Mouse (Mus musculus) small intestine, adult 2 months (tissue): ENCODE measurements around the gene Kcnk3. TPM values are rescaled to one million over a fixed set of nuclear protein-coding genes. Genes with fewer than 3 reads are reported as not detected.

Source experiments
- H3K27ac ChIP-seq: fragments of 200-500 bp; 2 replicates; pipeline ENCODE4 v1.5.1; 2012; ENCODE audit warnings: low read depth, low read length, control low read depth, inconsistent platforms; ENCODE audit not compliant: insufficient read depth
- H3K27me3 ChIP-seq: fragments of 200-500 bp; 2 replicates; pipeline ENCODE4 v1.6.1; 2012; ENCODE audit warnings: mild to moderate bottlenecking, moderate library complexity, low read length, inconsistent platforms; ENCODE audit not compliant: control insufficient read depth, insufficient read depth
- H3K36me3 ChIP-seq: fragments of 200-500 bp; 2 replicates; pipeline ENCODE4 v1.6.1; 2012; ENCODE audit warnings: mild to moderate bottlenecking, low read length, control low read depth, inconsistent platforms; ENCODE audit not compliant: control insufficient read depth, insufficient read depth
- H3K4me1 ChIP-seq: fragments of 200-500 bp; 2 replicates; pipeline ENCODE4 v1.6.1; 2012; ENCODE audit warnings: low read length, inconsistent platforms, mixed read lengths; ENCODE audit not compliant: control insufficient read depth, insufficient read depth, insufficient read length
- H3K4me3 ChIP-seq: fragments of 200-500 bp; 2 replicates; pipeline ENCODE4 v1.5.1; 2012; ENCODE audit warnings: low read depth, mild to moderate bottlenecking, control low read depth, inconsistent platforms, low read length, moderate library complexity
- CTCF ChIP-seq: fragments of 200-500 bp; IDR thresholded peaks from 2 replicates; pipeline ENCODE4 v1.5.1; 2012; ENCODE audit warnings: low read depth, mild to moderate bottlenecking, control low read depth, inconsistent platforms, low read length, moderate library complexity, mixed read lengths; ENCODE audit not compliant: insufficient replicate concordance, insufficient read length; ENCODE audit errors: extremely low read depth
- POLR2A ChIP-seq: fragments of 200-500 bp; IDR thresholded peaks from 2 replicates; pipeline ENCODE4 v1.6.1; 2012; ENCODE audit warnings: low read depth, mild to moderate bottlenecking, control low read depth, inconsistent platforms, low read length, moderate library complexity
- WGBS: fragments of 180-500 bp; shearing (Covaris S2); methylation state at CpG from one replicate; pipeline ENCODE4 v1.1.7; 2018; 5-methylcytosine and 5-hydroxymethylcytosine counted together
- polyA plus RNA-seq: library from polyadenylated mRNA; depleted of rRNA; stranded (reverse); fragments of >200 nt; gene quantifications from 2 replicates; pipeline ENCODE4 v1.2.3, GENCODE M21; 2012

Kcnk3 gene
- polyA plus RNA-seq, 1 experiment, result 15.9 TPM

DNA sequence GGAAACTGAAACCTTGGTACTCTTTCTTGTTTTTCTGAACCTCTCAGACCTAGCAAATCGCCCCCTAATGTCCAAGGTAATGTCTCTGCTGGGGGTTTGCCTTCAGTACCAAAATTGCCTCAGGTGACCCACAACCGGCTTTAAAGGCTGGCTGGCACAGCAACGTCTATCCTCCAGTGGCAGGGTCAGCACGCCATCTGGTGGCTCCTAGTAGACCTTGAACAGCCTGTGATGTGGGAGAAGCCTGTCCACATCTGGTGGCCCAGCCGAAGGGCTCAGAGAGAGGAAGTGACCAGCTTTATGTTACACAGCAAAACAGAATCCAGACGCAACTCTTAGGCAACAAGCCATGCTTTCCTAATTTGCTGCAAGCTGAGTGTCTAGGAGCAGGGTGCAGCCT is 50.1 kb downstream of the Kcnk3 start:
- Histone ChIP-seq H3K4me1 (no peaks in the 10 kb centered on the region), H3K27ac (no peak overlapping the region), H3K27me3 (no peaks in the 10 kb centered on the region), H3K36me3 (no peaks in the 10 kb centered on the region), H3K4me3 (no peak overlapping the region)
- WGBS, result 4% methylated on average over 6 of the region's 6 CpGs
- TF ChIP-seq POLR2A, result no peak
- TF ChIP-seq CTCF, result peak; percentile 71; the same call in 1 of the 2 replicates

- Histone ChIP-seq H3K27me3 (no peaks in the 10 kb centered on the region), H3K27ac (no peak overlapping the region), H3K4me3 (no peak overlapping the region), H3K4me1 (peaks cover 5% of the 10 kb centered on the region; the same call in 1 of the 2 replicates), H3K36me3 (no peaks in the 10 kb centered on the region)
- no peak for TF ChIP-seq CTCF
- no peak for TF ChIP-seq POLR2A
- WGBS, result 32% methylated on average over 5 of the region's 5 CpGs
Observed at GRCm38 (mm10) chr5:30643477-30644179, 55.7 kb downstream of the Kcnk3 start.

- H3K36me3 ChIP-seq, result no peaks in the 10 kb centered on the region
- TF ChIP-seq POLR2A, result no peak
- TF ChIP-seq CTCF, result no peak
- no peaks in the 10 kb centered on the region for H3K27me3 ChIP-seq
- H3K4me3 ChIP-seq, result no peak overlapping the region
- H3K27ac ChIP-seq, result no peak overlapping the region
- H3K4me1 ChIP-seq, result peaks cover 19% of the 10 kb centered on the region; the same call in 1 of the 2 replicates
- 68% methylated on average over 2 of the region's 2 CpGs for WGBS
Observed at GRCm38 (mm10) chr5:30646036-30646435, 58.1 kb downstream of the Kcnk3 start.

GRCm38 (mm10) chr5:30647396-30647795 is 59.4 kb downstream of the Kcnk3 start:
- 10% methylated on average over 9 of the region's 9 CpGs for WGBS
- TF ChIP-seq CTCF, result no peak
- no peak for TF ChIP-seq POLR2A
- Histone ChIP-seq H3K36me3 (no peaks in the 10 kb centered on the region), H3K27ac (peak overlapping the region; percentile 43), H3K27me3 (no peaks in the 10 kb centered on the region), H3K4me3 (peak overlapping the region; percentile 82), H3K4me1 (peaks cover 19% of the 10 kb centered on the region; the same call in 1 of the 2 replicates)

GRCm38 (mm10) chr5:30647815-30648560 is 60.0 kb downstream of the Kcnk3 start, which contains the start of gene Slc35f6:
TSS of gene Slc35f6 (plus strand) at chr5:30647933.
- Histone ChIP-seq H3K36me3 (0 out of 2 replicates have a peak, but pooled peaks cover 2% of the 10 kb centered on the region), H3K4me3 (peak within 1 kb of the TSS; percentile 82), H3K27me3 (no peaks in the 10 kb centered on the region), H3K27ac (peak within 1 kb of the TSS; percentile 43), H3K4me1 (peaks cover 19% of the 10 kb centered on the region; the same call in 1 of the 2 replicates)
- under 1% methylated on average over 38 of the region's 38 CpGs for WGBS
- TF ChIP-seq POLR2A, result peak; percentile 80; the same call in 1 of the 2 replicates
- no peak for TF ChIP-seq CTCF

DNA sequence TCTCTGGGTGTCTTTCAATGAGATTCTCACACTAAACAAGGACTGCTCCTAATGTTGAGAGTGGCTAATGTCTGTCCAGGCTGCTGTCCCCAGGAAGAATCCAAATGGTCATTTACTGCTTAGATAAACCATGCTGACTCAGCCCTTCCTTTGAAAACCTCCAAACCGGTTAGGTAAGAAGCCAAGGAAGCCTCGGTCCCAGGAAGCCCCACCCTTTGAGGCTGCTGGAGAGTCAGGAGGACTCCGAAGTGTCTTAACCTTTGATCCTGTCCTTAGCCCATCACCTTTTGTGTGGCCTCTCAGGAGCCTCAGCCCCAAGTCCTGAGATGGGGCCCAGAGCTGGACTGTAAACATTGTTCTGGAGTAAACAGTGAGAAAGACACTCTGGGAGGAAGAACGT is 61.6 kb downstream of the Kcnk3 start:
- Histone ChIP-seq H3K27me3 (no peaks in the 10 kb centered on the region), H3K36me3 (peaks cover 3% of the 10 kb centered on the region; the same call in 1 of the 2 replicates), H3K27ac (no peak overlapping the region), H3K4me3 (no peak overlapping the region), H3K4me1 (peaks cover 19% of the 10 kb centered on the region; the same call in 1 of the 2 replicates)
- 25% methylated on average over 4 of the region's 4 CpGs for WGBS
- TF ChIP-seq CTCF (no peak), POLR2A (no peak)

- H3K4me3 ChIP-seq, result no peak overlapping the region
- 73% methylated on average over 3 of the region's 3 CpGs for WGBS
- no peaks in the 10 kb centered on the region for H3K27me3 ChIP-seq
- no peak overlapping the region for H3K27ac ChIP-seq
- H3K36me3 ChIP-seq, result peaks cover 15% of the 10 kb centered on the region
- H3K4me1 ChIP-seq, result peaks cover 19% of the 10 kb centered on the region; the same call in 1 of the 2 replicates
- TF ChIP-seq POLR2A (no peak), CTCF (no peak)
Observed at GRCm38 (mm10) chr5:30650756-30651155, 62.8 kb downstream of the Kcnk3 start.
